Mouse (Mus musculus): ENCODE results near the gene Mob3a.
"Not testable (repeated sequence)": the region's sequence is repeated elsewhere in the genome, so short reads cannot be mapped to it uniquely, and the experiment has no call there.

The Mob3a gene

DNA sequence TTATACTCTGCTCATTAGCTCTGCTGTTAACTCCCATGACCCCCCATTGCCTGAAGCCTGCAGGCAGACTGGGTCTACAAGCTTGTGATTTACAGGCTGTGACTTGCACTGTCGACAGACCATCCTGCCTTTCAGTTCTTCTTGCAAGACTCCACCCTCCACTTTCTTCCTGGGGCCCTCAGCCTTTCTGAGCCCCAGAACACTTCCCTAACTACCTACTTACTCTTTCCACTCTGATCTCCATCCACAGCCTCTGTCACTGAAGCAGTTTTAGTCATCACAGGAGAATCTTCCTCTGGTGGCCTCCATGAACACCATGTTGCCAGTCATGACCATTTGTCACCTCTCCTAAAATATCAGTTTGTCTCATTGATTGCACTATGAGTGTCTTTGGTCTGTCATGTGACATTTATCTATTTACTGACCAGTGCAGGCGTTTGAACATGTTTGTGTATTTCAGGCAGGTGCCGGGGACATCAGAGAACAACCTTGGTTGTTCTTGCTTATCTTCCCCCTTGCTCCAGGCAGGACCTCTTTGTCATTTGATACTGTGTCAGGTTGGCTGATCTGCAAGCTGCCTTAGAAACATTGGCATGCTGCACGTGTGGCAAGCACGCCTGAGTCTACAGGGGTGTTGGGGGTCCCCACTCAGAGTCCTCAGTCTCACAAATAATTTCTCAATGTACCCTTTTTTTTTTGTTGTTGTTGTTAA is 38.1 kb downstream of the Mob3a start:
- DNase-seq (ENCODE audit: low spot score in 2 of 2) = no peak

- no peak for DNase-seq (ENCODE audit: low spot score in 2 of 2)
Measured at GRCm38 (mm10) chr10:80661149-80661548, 40.6 kb downstream of the Mob3a start.

GRCm38 (mm10) chr10:80659213-80659612 is 42.6 kb downstream of the Mob3a start:
- peak in 1 of 2 experiments; percentile 84 for DNase-seq (ENCODE audit: low spot score in 2 of 2)

DNA sequence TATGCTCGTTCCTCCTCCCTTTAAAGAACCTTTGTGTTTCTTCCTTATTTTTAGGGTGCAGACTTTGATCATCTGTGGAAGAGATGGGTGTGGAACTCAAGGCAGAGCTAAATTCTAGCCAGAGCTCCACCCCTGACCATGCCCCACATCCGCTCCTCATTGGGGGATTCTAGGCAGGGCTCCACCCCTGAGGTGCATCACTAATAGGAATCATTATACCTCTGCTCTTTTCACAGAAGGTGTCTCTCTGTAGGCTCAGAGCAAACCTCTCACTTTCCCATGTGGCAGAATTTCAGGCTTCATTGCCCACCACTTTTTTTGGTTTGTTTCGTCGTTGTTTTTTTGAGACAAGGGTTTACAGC is 43.0 kb downstream of the Mob3a start:
- no peak for DNase-seq (ENCODE audit: low spot score in 2 of 2)

- DNase-seq (ENCODE audit: low spot score in 2 of 2) = no peak
Measured at GRCm38 (mm10) chr10:80658194-80658840, 43.5 kb downstream of the Mob3a start.

GRCm38 (mm10) chr10:80656863-80657623 is 44.7 kb downstream of the Mob3a start, which contains the start of gene Btbd2:
Gene Btbd2, minus strand, starts transcription at chr10:80657071.
- DNase-seq (ENCODE audit: low spot score in 2 of 2) = no peak

GRCm38 (mm10) chr10:80656130-80656862 is 45.5 kb downstream of the Mob3a start:
- DNase-seq (ENCODE audit: low spot score in 2 of 2) = peak; percentile 91 to 95

GRCm38 (mm10) chr10:80655406-80656129 is 46.2 kb downstream of the Mob3a start:
- no peak for DNase-seq (ENCODE audit: low spot score in 2 of 2)

DNA sequence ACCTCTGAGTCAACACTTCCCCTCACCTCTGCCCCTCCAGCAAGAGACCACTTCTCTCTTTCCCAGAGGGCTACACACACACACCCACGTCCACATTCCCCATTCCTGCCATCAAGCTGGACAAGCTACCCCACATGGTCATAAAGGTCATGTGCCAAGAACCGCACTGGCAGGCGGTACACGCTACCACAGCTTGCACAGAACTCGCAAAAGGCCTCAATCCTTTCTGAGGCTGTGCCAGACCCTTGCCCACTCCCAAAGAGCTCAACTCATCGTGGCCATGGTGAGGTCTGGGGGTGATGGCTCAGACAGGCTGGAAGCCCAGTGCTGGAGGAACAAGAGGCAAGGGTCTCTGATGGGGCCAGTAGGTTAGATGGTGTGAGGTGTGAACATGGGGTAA is 46.9 kb downstream of the Mob3a start:
- DNase-seq (ENCODE audit: low spot score in 2 of 2) = no peak

DNA sequence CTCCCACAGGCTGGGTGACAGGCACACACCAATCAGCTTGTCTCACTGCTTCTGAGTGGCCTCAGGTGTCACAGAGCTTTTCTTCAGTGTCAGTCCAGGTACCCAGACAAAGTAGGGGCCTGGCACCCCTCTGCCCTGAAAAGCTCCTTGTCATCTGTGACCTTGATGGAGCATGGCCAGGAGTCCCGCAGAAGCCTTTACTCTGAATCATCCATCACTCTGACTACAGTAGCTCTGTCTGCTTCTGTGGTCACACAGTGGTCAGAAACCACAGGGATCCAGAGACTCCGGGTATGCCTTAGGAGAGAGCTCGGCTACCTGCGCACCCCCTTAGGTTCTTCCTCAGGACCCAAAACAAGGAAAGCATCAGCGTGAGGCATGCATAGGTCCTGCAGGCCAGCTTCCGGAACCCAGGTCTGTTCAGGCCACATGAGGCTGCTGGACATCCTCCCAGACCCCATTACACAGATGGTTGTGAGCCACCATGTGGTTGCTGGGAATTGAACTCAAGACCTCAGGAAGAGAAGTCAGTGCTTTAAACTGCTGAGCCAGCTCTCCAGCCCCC is 48.5 kb downstream of the Mob3a start:
- DNase-seq (ENCODE audit: low spot score in 2 of 2) = no peak

GRCm38 (mm10) chr10:80650392-80650791 is 51.4 kb downstream of the Mob3a start:
- peak in 1 of 2 experiments; percentile 53 for DNase-seq (ENCODE audit: low spot score in 2 of 2)

GRCm38 (mm10) chr10:80649910-80650309 is 51.9 kb downstream of the Mob3a start:
- not testable (repeated sequence) for DNase-seq (ENCODE audit: low spot score in 2 of 2)

GRCm38 (mm10) chr10:80646936-80647335 is 54.8 kb downstream of the Mob3a start:
- no peak for DNase-seq (ENCODE audit: low spot score in 2 of 2)

- no peak for DNase-seq (ENCODE audit: low spot score in 2 of 2)
Measured at GRCm38 (mm10) chr10:80635345-80635744, 66.4 kb downstream of the Mob3a start.

All from left cerebral cortex, adult 9 months (tissue).